Mouse (Mus musculus) spleen, adult 12 weeks (tissue): Measurements from ENCODE around the gene Flcn.

ENCODE experiments used
- DNase-seq: peaks from one replicate; pipeline ENCODE4 v3.0.0; 2022; ENCODE audit warnings: low spot score

Flcn gene

GRCm38 (mm10) chr11:59769307-59769706 lies 40.5 kb downstream of the Flcn start:
- no peak for DNase-seq

GRCm38 (mm10) chr11:59760796-59761195 lies 49.0 kb downstream of the Flcn start:
- no peak for DNase-seq

GRCm38 (mm10) chr11:59759626-59760025 lies 50.2 kb downstream of the Flcn start:
- DNase-seq, result no peak

GRCm38 (mm10) chr11:59759178-59759577 lies 50.6 kb downstream of the Flcn start:
- DNase-seq, result no peak

GRCm38 (mm10) chr11:59758191-59758985 lies 51.4 kb downstream of the Flcn start:
- no peak for DNase-seq

GRCm38 (mm10) chr11:59756351-59756750 lies 53.5 kb downstream of the Flcn start:
- no peak for DNase-seq

GRCm38 (mm10) chr11:59754504-59754903 lies 55.3 kb downstream of the Flcn start:
- DNase-seq, result no peak

GRCm38 (mm10) chr11:59749050-59749449 lies 60.8 kb downstream of the Flcn start:
- DNase-seq, result no peak

GRCm38 (mm10) chr11:59746614-59747013 lies 63.2 kb downstream of the Flcn start:
- no peak for DNase-seq

GRCm38 (mm10) chr11:59745851-59746250 lies 64.0 kb downstream of the Flcn start:
- no peak for DNase-seq

GRCm38 (mm10) chr11:59744374-59744773 lies 65.4 kb downstream of the Flcn start:
- DNase-seq, result no peak

GRCm38 (mm10) chr11:59743712-59744111 lies 66.1 kb downstream of the Flcn start:
- no peak for DNase-seq

- no peak for DNase-seq
Measured at GRCm38 (mm10) chr11:59743307-59743706, 66.5 kb downstream of the Flcn start.

GRCm38 (mm10) chr11:59741915-59742314 lies 67.9 kb downstream of the Flcn start:
- no peak for DNase-seq
